Mouse (Mus musculus) heart, postnatal 10 days (tissue): ENCODE measurements at regions not wholly inside any gene's neighbourhood (a gene's known extent, or its start where the extent isn't known, plus 50 kb on each side); places are given as distances from the start of the nearest gene placed in this dataset.
A peak's percentile ranks its signal among the peaks of the same experiment; 100 is the strongest.

Experiments used
- DNase-seq, 2 experiments: peaks; one replicate each; pipeline ENCODE4 v3.0.0; 2021
- intact Hi-C: fragments of 180-260 bp; cut with DNase I; formaldehyde crosslinking; loops from one replicate; pipeline ENCODE4 v1.15.1; 2025

GRCm38 (mm10) chr13:53721038-53721463 lies 248.2 kb upstream of the Msx2 start:
- intact Hi-C loops: no loop called here

GRCm38 (mm10) chr13:53717582-53717981 lies 244.7 kb upstream of the Msx2 start:
- DNase-seq: no peak
- intact Hi-C loops: no loop called here

More at GRCm38 (mm10) chr13:53721038-53721463, 248.2 kb upstream of the Msx2 start:
- DNase-seq: no peak

- no peak for DNase-seq
- intact Hi-C loops: no loop called here
Measured at GRCm38 (mm10) chr13:53717086-53717485, 244.2 kb upstream of the Msx2 start.

- no peak for DNase-seq
- intact Hi-C loops: no loop called here
Measured at GRCm38 (mm10) chr13:53709062-53709461, 236.2 kb upstream of the Msx2 start.

- intact Hi-C loops: no loop called here
Measured at GRCm38 (mm10) chr13:53707548-53707947, 234.7 kb upstream of the Msx2 start.

GRCm38 (mm10) chr13:53704104-53704503 lies 231.2 kb upstream of the Msx2 start:
- intact Hi-C loops: no loop called here

More at GRCm38 (mm10) chr13:53707548-53707947, 234.7 kb upstream of the Msx2 start:
- no peak for DNase-seq

GRCm38 (mm10) chr13:53700236-53700635 lies 227.4 kb upstream of the Msx2 start:
- intact Hi-C loops: no loop called here

More at GRCm38 (mm10) chr13:53704104-53704503, 231.2 kb upstream of the Msx2 start:
- no peak for DNase-seq

GRCm38 (mm10) chr13:53697954-53698353 lies 225.1 kb upstream of the Msx2 start:
- no peak for DNase-seq
- intact Hi-C loops: no loop called here

More at GRCm38 (mm10) chr13:53700236-53700635, 227.4 kb upstream of the Msx2 start:
- DNase-seq: no peak

GRCm38 (mm10) chr13:53695385-53695784 lies 222.5 kb upstream of the Msx2 start:
- intact Hi-C loops: no loop called here
- DNase-seq: no peak

GRCm38 (mm10) chr13:53688934-53689333 lies 216.1 kb upstream of the Msx2 start:
- DNase-seq: no peak
- intact Hi-C loops: loop anchor here (2.0 to 5.0 kb wide), 4 partner anchors 76 to 246 kb away; no protein-coding TSS in a partner anchor

- intact Hi-C loops: loop anchor here (2.0 to 5.0 kb wide), 4 partner anchors 76 to 246 kb away; no protein-coding TSS in a partner anchor
- DNase-seq: peak; percentile 69 to 85
Measured at GRCm38 (mm10) chr13:53688489-53688888, 215.6 kb upstream of the Msx2 start.

- intact Hi-C loops: no loop called here
- DNase-seq: no peak
Measured at GRCm38 (mm10) chr13:53684498-53684897, 211.6 kb upstream of the Msx2 start.

- DNase-seq: no peak
- intact Hi-C loops: no loop called here
Measured at GRCm38 (mm10) chr13:53677187-53677586, 204.3 kb upstream of the Msx2 start.

- intact Hi-C loops: no loop called here
- DNase-seq: no peak
Measured at GRCm38 (mm10) chr13:53670361-53670760, 197.5 kb upstream of the Msx2 start.

- no peak for DNase-seq
- intact Hi-C loops: no loop called here
Measured at GRCm38 (mm10) chr13:53667518-53667917, 194.6 kb upstream of the Msx2 start.

GRCm38 (mm10) chr13:53665592-53665991 lies 192.7 kb upstream of the Msx2 start:
- intact Hi-C loops: no loop called here
- no peak for DNase-seq

GRCm38 (mm10) chr13:53664631-53665230 lies 191.9 kb upstream of the Msx2 start:
- DNase-seq: peak; percentile 20 to 46

GRCm38 (mm10) chr13:53652826-53653225 lies 180.0 kb upstream of the Msx2 start:
- DNase-seq: no peak
- intact Hi-C loops: no loop called here

More at GRCm38 (mm10) chr13:53664631-53665230, 191.9 kb upstream of the Msx2 start:
- intact Hi-C loops: no loop called here

- intact Hi-C loops: no loop called here
- no peak for DNase-seq
Measured at GRCm38 (mm10) chr13:53648353-53648752, 175.5 kb upstream of the Msx2 start.

- no peak for DNase-seq
- intact Hi-C loops: no loop called here
Measured at GRCm38 (mm10) chr13:53642557-53642956, 169.7 kb upstream of the Msx2 start.

GRCm38 (mm10) chr13:53639584-53639983 lies 166.7 kb upstream of the Msx2 start:
- intact Hi-C loops: no loop called here

GRCm38 (mm10) chr13:53639115-53639514 lies 166.2 kb upstream of the Msx2 start:
- DNase-seq: no peak
- intact Hi-C loops: no loop called here

More at GRCm38 (mm10) chr13:53639584-53639983, 166.7 kb upstream of the Msx2 start:
- DNase-seq: no peak

- DNase-seq: no peak
- intact Hi-C loops: no loop called here
Measured at GRCm38 (mm10) chr13:53636011-53636410, 163.1 kb upstream of the Msx2 start.
